Mouse (Mus musculus) cerebellum, adult 8-10 months (tissue): ENCODE results near the gene Nfkbie.
A peak's percentile ranks its signal among the peaks of the same experiment; 100 is the strongest.

Experiments
- DNase-seq: peaks from one replicate; pipeline ENCODE4 v3.0.0; 2022

The Nfkbie gene

GRCm38 (mm10) chr17:45582715-45583355 lies 27.3 kb downstream of the Nfkbie start:
- no peak for DNase-seq

GRCm38 (mm10) chr17:45584096-45584896 lies 28.8 kb downstream of the Nfkbie start:
- DNase-seq = peak; percentile 68

- DNase-seq = peak; percentile 79
These were observed 29.6 kb downstream of the Nfkbie start for GRCm38 (mm10) chr17:45584939-45585678.

GRCm38 (mm10) chr17:45585725-45586448 lies 30.4 kb downstream of the Nfkbie start:
- DNase-seq = peak; percentile 17

- DNase-seq = peak; percentile 34
These were observed 30.9 kb downstream of the Nfkbie start for GRCm38 (mm10) chr17:45586449-45586837.

GRCm38 (mm10) chr17:45588370-45588769 lies 32.9 kb downstream of the Nfkbie start:
- DNase-seq = peak; percentile 5

GRCm38 (mm10) chr17:45589236-45589635 lies 33.7 kb downstream of the Nfkbie start:
- peak; percentile 49 for DNase-seq

GRCm38 (mm10) chr17:45589844-45590243 lies 34.3 kb downstream of the Nfkbie start:
- peak; percentile 19 for DNase-seq

- peak; percentile 8 for DNase-seq
These were observed 34.9 kb downstream of the Nfkbie start for GRCm38 (mm10) chr17:45590410-45590809.

GRCm38 (mm10) chr17:45591701-45592605 lies 36.5 kb downstream of the Nfkbie start:
- DNase-seq = peak; percentile 46

GRCm38 (mm10) chr17:45592606-45593431 lies 37.3 kb downstream of the Nfkbie start:
- DNase-seq = peak; percentile 43

- peak; percentile 37 for DNase-seq
These were observed 38.0 kb downstream of the Nfkbie start for GRCm38 (mm10) chr17:45593479-45593878.

- DNase-seq = no peak
These were observed 38.7 kb downstream of the Nfkbie start for GRCm38 (mm10) chr17:45594195-45594594.

GRCm38 (mm10) chr17:45594881-45595735 lies 39.6 kb downstream of the Nfkbie start:
- DNase-seq = peak; percentile 76

GRCm38 (mm10) chr17:45595736-45596390 lies 40.4 kb downstream of the Nfkbie start:
- no peak for DNase-seq

GRCm38 (mm10) chr17:45596631-45597396 lies 41.3 kb downstream of the Nfkbie start:
- peak; percentile 68 for DNase-seq

- peak; percentile 26 for DNase-seq
These were observed 42.3 kb downstream of the Nfkbie start for GRCm38 (mm10) chr17:45597787-45598186.

GRCm38 (mm10) chr17:45598376-45598775 lies 42.9 kb downstream of the Nfkbie start:
- DNase-seq = peak; percentile 11
